Mouse (Mus musculus): ENCODE measurements around the gene Gm21870. TPM values are rescaled to one million over a fixed set of nuclear protein-coding genes. Genes with fewer than 3 reads are reported as not detected.
"Not testable (repeated sequence)": the region's sequence is repeated elsewhere in the genome, so short reads cannot be mapped to it uniquely, and the experiment has no call there.

Gene Gm21870
- not detected in 2 replicates for polyA plus RNA-seq (2015; fragmentation: Nextera tagmentation; extraction: Ambion mirVana)

GRCm38 (mm10) chrX:33986716-33987115 is at the start of gene Gm21870:
TSS of gene Gm21870 (minus strand) at chrX:33986816.
- ATAC-seq (ENCODE audit: low FRiP score, low read depth); H3K36me3 ChIP-seq; H3K27ac ChIP-seq (replicated peaks); H3K9me3 ChIP-seq; H3K4me3 ChIP-seq; H3K4me2 ChIP-seq; H3K27me3 ChIP-seq; H3K9ac ChIP-seq; H3K4me1 ChIP-seq (replicated peaks): not testable (repeated sequence)

DNA sequence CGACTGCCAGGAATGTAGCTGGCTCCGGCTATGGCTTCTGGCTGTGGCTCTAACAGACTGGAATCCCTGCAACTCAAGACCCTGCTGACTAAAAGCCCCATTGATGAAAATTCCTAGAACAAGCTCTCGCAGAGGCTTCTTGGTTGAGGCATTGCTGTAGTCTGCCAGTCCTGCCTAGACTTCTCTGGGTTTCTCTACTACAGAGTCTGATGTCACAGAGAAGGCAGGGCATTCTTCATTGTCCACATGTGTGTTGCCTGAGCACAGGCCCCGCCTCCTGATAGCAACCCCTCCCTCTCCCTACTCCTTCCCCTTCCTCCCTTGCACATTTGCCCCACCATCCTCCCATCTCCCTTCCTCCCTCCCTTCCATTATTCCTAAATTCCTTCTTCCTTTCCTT is 30.2 kb downstream of the Gm21870 start, which contains the start of gene Btbd35f6:
Gene Btbd35f6, minus strand, starts transcription at position 101 of the 400 bp plus-strand sequence.
- not testable (repeated sequence) for H3K36me3 ChIP-seq; H3K27me3 ChIP-seq; H3K4me1 ChIP-seq (replicated peaks); H3K9me3 ChIP-seq; H3K4me3 ChIP-seq; H3K9ac ChIP-seq; H3K4me2 ChIP-seq; ATAC-seq (ENCODE audit: low FRiP score, low read depth); H3K27ac ChIP-seq (replicated peaks)
- WGBS: 86% methylated on average over 1 of the region's 4 CpGs

Other genes with a start within 250 kb of the Gm21870 start
- gene Btbd35f6, start 30.3 kb downstream of the Gm21870 start, polyA plus RNA-seq (2015; fragmentation: Nextera tagmentation; extraction: Ambion mirVana): not detected in 2 replicates
- gene Btbd35f9, start 174.7 kb upstream of the Gm21870 start, polyA plus RNA-seq (2015; fragmentation: Nextera tagmentation; extraction: Ambion mirVana): not detected in 2 replicates